Mouse (Mus musculus) kidney, adult 9 months (tissue): ENCODE results near the gene Hipk2.

ENCODE experiments used
- DNase-seq: peaks from one replicate; pipeline ENCODE4 v3.0.0; 2022

The Hipk2 gene

GRCm38 (mm10) chr6:38785747-38786146 is 90.2 kb downstream of the Hipk2 start:
- no peak for DNase-seq

GRCm38 (mm10) chr6:38779411-38779810 is 96.6 kb downstream of the Hipk2 start:
- DNase-seq = no peak

GRCm38 (mm10) chr6:38778887-38779286 is 97.1 kb downstream of the Hipk2 start:
- DNase-seq = no peak

- no peak for DNase-seq
Observed at GRCm38 (mm10) chr6:38776000-38776584, 99.9 kb downstream of the Hipk2 start.

GRCm38 (mm10) chr6:38772836-38773518 is 103.0 kb downstream of the Hipk2 start:
- DNase-seq = no peak

GRCm38 (mm10) chr6:38771061-38771667 is 104.8 kb downstream of the Hipk2 start:
- DNase-seq = no peak

- DNase-seq = no peak
Observed at GRCm38 (mm10) chr6:38769627-38770026, 106.3 kb downstream of the Hipk2 start.

GRCm38 (mm10) chr6:38762588-38763265 is 113.2 kb downstream of the Hipk2 start:
- no peak for DNase-seq

GRCm38 (mm10) chr6:38762006-38762405 is 114.0 kb downstream of the Hipk2 start:
- DNase-seq = no peak

GRCm38 (mm10) chr6:38760911-38761706 is 114.9 kb downstream of the Hipk2 start:
- peak; percentile 40 for DNase-seq

GRCm38 (mm10) chr6:38759922-38760620 is 115.9 kb downstream of the Hipk2 start:
- no peak for DNase-seq

GRCm38 (mm10) chr6:38759186-38759585 is 116.8 kb downstream of the Hipk2 start:
- DNase-seq = no peak

- no peak for DNase-seq
Observed at GRCm38 (mm10) chr6:38757597-38757996, 118.4 kb downstream of the Hipk2 start.

GRCm38 (mm10) chr6:38756968-38757367 is 119.0 kb downstream of the Hipk2 start:
- no peak for DNase-seq

GRCm38 (mm10) chr6:38755961-38756360 is 120.0 kb downstream of the Hipk2 start:
- DNase-seq = no peak

GRCm38 (mm10) chr6:38755188-38755587 is 120.8 kb downstream of the Hipk2 start:
- DNase-seq = no peak

- DNase-seq = peak; percentile 90
Observed at GRCm38 (mm10) chr6:38753729-38754128, 122.2 kb downstream of the Hipk2 start.

GRCm38 (mm10) chr6:38753025-38753424 is 122.9 kb downstream of the Hipk2 start:
- no peak for DNase-seq

- DNase-seq = no peak
Observed at GRCm38 (mm10) chr6:38752495-38752894, 123.5 kb downstream of the Hipk2 start.

GRCm38 (mm10) chr6:38748037-38748436 is 127.9 kb downstream of the Hipk2 start:
- DNase-seq = no peak

- no peak for DNase-seq
Observed at GRCm38 (mm10) chr6:38743351-38743750, 132.6 kb downstream of the Hipk2 start.

GRCm38 (mm10) chr6:38742441-38742840 is 133.5 kb downstream of the Hipk2 start:
- no peak for DNase-seq
